Mouse (Mus musculus) spleen, postnatal 10 days (tissue): ENCODE data around the gene Fam163b.

Source experiments
- DNase-seq, 2 experiments: peaks; one replicate each; pipeline ENCODE4 v3.0.0; 2021 to 2022; ENCODE audit warnings: low spot score in 2 of 2

Fam163b gene

GRCm38 (mm10) chr2:27135935-27136334, 6.4 kb downstream of the Fam163b start:
- no peak for DNase-seq

GRCm38 (mm10) chr2:27128990-27129389, 13.3 kb downstream of the Fam163b start:
- DNase-seq = no peak

- no peak for DNase-seq
These were observed 15.8 kb downstream of the Fam163b start for GRCm38 (mm10) chr2:27126496-27126895.

- peak; percentile 23 to 73 for DNase-seq
These were observed 16.3 kb downstream of the Fam163b start for GRCm38 (mm10) chr2:27125979-27126378.

- no peak for DNase-seq
These were observed 19.2 kb downstream of the Fam163b start for GRCm38 (mm10) chr2:27123121-27123520.

- DNase-seq = no peak
These were observed 19.7 kb downstream of the Fam163b start for GRCm38 (mm10) chr2:27122578-27122977.

GRCm38 (mm10) chr2:27121626-27122355, 20.5 kb downstream of the Fam163b start:
- DNase-seq = peak in 1 of 2 experiments; percentile 81

GRCm38 (mm10) chr2:27120241-27120641, 22.1 kb downstream of the Fam163b start:
- DNase-seq = no peak

GRCm38 (mm10) chr2:27119766-27120165, 22.5 kb downstream of the Fam163b start:
- no peak for DNase-seq

- no peak for DNase-seq
These were observed 23.8 kb downstream of the Fam163b start for GRCm38 (mm10) chr2:27118452-27118851.

- no peak for DNase-seq
These were observed 28.1 kb downstream of the Fam163b start for GRCm38 (mm10) chr2:27114169-27114568.

GRCm38 (mm10) chr2:27112585-27112984, 29.7 kb downstream of the Fam163b start:
- DNase-seq = no peak

GRCm38 (mm10) chr2:27109052-27109451, 33.2 kb downstream of the Fam163b start:
- DNase-seq = no peak

- no peak for DNase-seq
These were observed 34.1 kb downstream of the Fam163b start for GRCm38 (mm10) chr2:27108144-27108543.

- DNase-seq = no peak
These were observed 35.5 kb downstream of the Fam163b start for GRCm38 (mm10) chr2:27106816-27107215.

- DNase-seq = no peak
These were observed 38.7 kb downstream of the Fam163b start for GRCm38 (mm10) chr2:27103554-27103953.

- DNase-seq = no peak
These were observed 44.5 kb downstream of the Fam163b start for GRCm38 (mm10) chr2:27097776-27098175.

GRCm38 (mm10) chr2:27097241-27097656, 45.0 kb downstream of the Fam163b start:
- DNase-seq = no peak

GRCm38 (mm10) chr2:27096341-27096981, 45.8 kb downstream of the Fam163b start:
- DNase-seq = no peak

GRCm38 (mm10) chr2:27095178-27095577, 47.1 kb downstream of the Fam163b start:
- DNase-seq = no peak

- DNase-seq = no peak
These were observed 53.1 kb downstream of the Fam163b start for GRCm38 (mm10) chr2:27089238-27089637.

- DNase-seq = no peak
These were observed 53.6 kb downstream of the Fam163b start for GRCm38 (mm10) chr2:27088700-27089099.

- no peak for DNase-seq
These were observed 54.1 kb downstream of the Fam163b start for GRCm38 (mm10) chr2:27088071-27088644.
